Mouse (Mus musculus) liver, adult (tissue): ENCODE results near the gene Srsf1.

Experiments used
- GATA4 ChIP-seq: IDR thresholded peaks from 2 replicates; pipeline ENCODE4 v1.6.1; 2014; ENCODE audit warnings: mild to moderate bottlenecking, low read length; ENCODE audit not compliant: insufficient replicate concordance

Srsf1 gene

GRCm38 (mm10) chr11:88057788-88058187 lies 10.6 kb downstream of the Srsf1 start:
- TF ChIP-seq GATA4: no peak

DNA sequence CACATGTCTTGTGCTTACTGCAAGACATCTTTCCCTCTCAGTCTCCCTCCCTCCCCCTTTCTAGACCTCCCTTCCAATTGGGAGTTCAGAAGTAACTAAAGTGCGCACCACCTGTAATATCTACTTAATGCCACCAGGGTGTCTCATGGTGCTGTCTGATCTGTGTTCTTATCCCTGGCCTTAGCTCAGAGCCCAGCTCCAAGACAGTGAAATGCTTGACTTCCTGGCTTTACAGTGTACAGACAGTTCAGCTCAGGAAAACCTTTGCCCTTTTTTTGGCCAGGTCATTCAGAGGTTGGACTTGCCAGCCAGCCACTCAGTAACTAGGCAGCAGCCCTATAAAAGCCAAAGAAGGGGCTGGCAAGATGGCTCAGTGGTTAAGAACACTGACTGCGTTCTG lies 12.0 kb downstream of the Srsf1 start:
- no peak for TF ChIP-seq GATA4

DNA sequence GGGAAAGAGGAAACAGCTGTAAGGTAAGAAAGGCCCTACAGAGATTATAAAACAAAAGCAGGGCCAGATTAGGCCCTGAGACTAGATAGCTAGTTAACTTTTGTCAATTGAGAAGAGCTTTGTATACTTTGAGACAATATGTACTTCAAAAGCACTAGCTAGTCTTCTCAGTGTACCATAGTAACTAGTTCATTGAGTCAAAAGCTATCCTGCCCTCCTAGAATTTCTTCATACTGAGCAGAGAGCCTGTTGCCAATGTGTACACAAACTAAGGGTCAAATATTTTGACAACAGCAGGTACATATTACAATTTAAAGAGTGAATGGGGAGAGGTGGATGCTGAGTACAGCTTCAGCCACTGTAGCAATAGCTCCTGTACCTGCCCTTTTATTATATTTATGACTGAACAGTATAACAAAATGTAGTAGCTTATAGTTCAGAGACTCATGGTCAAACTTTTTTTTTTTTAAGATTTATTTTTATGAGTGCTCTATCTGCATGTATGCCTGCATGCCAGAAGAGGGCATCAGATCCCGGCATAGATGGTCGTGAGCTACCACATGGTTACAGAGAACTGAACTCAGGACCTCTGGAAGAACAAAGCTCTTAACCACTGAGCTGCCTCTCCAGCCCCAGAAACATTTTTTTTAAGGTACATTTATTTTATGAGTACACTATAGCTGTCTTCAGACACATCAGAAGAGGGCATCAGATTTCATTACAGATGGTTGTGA lies 14.9 kb downstream of the Srsf1 start:
- no peak for TF ChIP-seq GATA4

DNA sequence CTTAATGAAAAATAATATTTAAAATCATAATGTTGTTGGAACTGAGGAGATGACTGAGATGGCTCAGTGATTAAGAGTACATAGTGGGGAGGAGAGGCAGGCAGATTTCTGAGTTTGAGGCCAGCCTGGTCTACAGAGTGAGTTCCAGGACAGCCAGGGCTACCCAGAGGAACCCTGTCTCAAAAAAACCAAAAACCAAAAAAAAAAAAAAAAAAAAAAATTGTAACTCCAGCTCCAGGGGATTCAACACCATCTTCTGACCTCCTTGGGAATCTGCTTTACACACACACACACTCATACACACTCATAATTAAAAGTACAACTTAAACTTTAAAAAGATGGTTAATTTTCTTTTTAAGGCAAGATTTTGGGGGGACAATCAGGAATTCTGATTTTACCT lies 18.6 kb downstream of the Srsf1 start:
- TF ChIP-seq GATA4: no peak

DNA sequence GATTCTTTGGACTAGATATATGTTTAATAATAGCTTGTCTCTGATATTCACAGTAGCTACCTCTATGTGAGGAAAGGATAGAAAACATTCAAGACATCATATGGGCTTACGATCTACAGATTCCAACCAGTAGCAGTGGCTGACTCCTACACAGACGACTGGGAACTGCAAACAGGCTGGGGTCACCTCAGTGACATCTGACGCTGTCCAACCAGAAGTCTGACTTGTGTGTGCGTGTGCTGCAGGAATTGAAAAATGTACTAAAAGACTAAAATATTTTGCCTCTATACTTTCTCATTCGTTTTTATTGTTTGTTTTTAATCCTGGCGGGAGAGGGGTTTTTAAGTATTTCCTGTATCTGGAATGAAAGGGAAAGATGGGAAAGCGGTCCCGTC lies 20.0 kb downstream of the Srsf1 start:
- no peak for TF ChIP-seq GATA4

DNA sequence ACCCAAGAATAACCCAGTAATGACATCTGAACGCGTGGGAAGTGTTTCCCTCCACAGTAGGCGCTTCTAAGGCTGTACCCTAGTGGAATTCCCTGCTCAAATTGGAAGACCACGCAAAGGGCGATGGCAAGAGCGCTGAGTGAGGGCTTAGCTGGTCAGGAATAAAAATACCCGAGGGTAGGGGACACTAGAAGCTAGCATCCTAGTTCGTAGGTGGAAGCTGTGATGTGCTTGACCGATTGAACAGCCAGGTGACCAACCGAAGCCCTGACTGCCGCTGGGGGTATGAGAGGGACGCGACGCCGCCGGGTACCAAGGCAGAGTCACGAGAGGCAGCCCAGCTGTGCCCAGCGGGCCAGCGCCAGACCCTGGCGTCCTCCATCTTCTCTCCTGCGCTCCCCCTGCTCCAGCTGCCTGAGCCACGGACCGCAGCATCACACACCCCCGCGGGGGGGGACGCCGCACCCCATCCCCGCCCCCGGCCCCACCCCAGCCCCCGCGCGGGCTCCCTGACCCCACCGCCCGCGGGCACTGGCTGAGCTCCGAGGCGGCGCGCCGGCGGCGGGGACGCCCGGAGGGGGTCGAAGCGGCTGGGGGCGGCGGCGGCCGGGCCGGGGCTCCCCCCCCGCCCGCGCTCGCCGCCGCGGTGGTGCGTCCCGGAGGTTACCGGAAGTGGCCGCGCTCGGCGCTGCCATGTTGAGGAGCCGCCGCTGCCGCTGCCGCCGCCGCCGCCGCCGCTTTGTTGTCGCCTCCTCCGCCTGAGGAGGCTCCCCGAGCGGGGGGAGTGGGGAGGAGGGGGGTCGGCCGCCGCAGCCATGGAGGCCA lies 20.6 kb downstream of the Srsf1 start, which contains the start of gene Vezf1:
Gene Vezf1, plus strand, starts transcription at position 694 of the 825 bp plus-strand sequence.
- TF ChIP-seq GATA4: no peak

GRCm38 (mm10) chr11:88068411-88069245 lies 21.5 kb downstream of the Srsf1 start:
- TF ChIP-seq GATA4: no peak

- TF ChIP-seq GATA4: no peak
Measured at GRCm38 (mm10) chr11:88069246-88069570, 22.0 kb downstream of the Srsf1 start.

GRCm38 (mm10) chr11:88070392-88070791 lies 23.2 kb downstream of the Srsf1 start:
- TF ChIP-seq GATA4: no peak

GRCm38 (mm10) chr11:88071113-88071512 lies 23.9 kb downstream of the Srsf1 start:
- TF ChIP-seq GATA4: no peak

DNA sequence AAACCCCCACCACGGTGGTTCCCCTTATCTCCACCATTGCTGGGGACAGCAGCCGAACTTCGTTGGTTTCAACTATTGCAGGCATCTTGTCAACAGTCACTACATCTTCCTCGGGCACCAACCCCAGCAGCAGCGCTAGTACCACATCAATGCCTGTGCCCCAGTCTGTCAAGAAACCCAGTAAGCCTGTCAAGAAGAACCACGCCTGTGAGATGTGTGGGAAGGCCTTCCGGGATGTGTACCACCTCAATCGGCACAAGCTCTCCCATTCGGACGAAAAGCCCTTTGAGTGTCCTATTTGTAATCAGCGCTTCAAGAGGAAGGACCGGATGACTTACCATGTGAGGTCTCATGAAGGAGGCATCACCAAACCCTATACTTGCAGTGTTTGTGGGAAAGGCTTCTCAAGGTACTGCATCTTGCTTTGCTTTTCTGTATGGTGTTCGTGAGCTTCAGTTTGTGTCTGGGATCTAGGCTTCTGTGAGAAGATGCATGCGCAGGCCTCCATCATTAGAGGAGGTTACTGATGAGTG lies 26.2 kb downstream of the Srsf1 start:
- no peak for TF ChIP-seq GATA4

DNA sequence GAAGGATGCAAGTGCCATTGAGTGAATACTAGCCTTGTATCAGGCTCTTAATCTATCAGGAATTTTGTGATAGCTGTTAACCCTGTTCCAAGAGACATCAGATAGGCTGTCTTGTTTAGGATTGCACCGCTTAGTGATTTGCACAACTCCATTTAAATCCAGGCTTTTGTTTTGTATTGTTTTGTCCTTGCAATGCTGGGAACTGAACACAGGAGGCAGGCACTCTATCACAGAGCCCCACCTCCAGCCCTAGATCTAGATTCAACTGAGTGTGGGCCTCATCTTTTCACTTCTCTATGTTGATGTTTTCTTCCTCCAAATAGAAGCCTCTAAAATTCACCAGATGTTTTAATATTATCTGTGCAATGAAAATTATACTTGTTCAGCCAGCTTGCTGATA lies 28.5 kb downstream of the Srsf1 start:
- no peak for TF ChIP-seq GATA4

- TF ChIP-seq GATA4: no peak
Measured at GRCm38 (mm10) chr11:88076394-88076793, 29.2 kb downstream of the Srsf1 start.

GRCm38 (mm10) chr11:88083699-88084098 lies 36.5 kb downstream of the Srsf1 start:
- no peak; the same call in 1 of the 2 replicates for TF ChIP-seq GATA4
